Mouse (Mus musculus): ENCODE measurements around the gene Hsd11b2.
A peak's percentile ranks its signal among the peaks of the same experiment; 100 is the strongest.
"Not testable (repeated sequence)": the region's sequence is repeated elsewhere in the genome, so short reads cannot be mapped to it uniquely, and the experiment has no call there.

DNA sequence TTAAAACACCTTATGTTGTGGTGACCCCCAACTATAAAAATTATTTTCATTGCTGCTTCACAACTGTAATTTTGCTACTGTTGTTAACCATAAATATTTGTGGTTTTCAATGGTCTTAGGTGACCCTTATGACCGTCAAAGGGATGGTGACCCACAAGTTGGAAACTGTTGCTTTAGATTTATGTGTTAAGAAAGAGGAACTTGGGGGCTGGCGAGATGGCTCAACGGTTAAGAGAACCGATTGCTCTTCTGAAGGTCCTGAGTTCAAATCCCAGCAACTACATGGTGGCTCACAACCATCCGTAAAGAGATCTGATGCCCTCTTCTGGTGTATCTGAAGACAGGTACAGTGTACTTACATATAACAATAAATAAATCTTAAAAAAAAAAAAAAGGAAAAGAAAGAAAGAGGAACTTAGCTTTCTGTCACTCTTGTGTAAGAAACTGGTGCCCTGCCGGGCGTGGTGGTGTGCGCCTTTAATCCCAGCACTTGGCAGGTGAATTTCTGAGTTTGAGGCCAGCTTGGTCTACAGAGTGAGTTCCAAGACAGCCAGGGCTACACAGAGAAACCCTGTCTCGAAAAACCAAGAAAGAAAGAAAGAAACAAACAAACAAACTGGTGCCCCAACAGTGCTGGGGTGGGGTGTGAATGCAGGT, 46.1 kb downstream of the Hsd11b2 start:
- TF ChIP-seq CTCF (IDR thresholded peaks at IDR 0.05; ENCODE audit: low read depth): peak; percentile 34; the same call in 1 of the 2 replicates
- not testable (repeated sequence) for TF ChIP-seq EP300 (optimal IDR thresholded peaks at IDR 0.05)
